Mouse (Mus musculus) thymus, postnatal 25 days (tissue): ENCODE measurements around the gene Asah2.
"Not testable (repeated sequence)": the region's sequence is repeated elsewhere in the genome, so short reads cannot be mapped to it uniquely, and the experiment has no call there.

Experiments used
- DNase-seq: peaks from one replicate; pipeline ENCODE4 v3.0.0; 2022

Asah2 gene

GRCm38 (mm10) chr19:32107771-32108306 is at the start of gene Asah2:
TSS of gene Asah2 (minus strand) at chr19:32108211.
- peak; percentile 77 for DNase-seq

- no peak for DNase-seq
Observed at GRCm38 (mm10) chr19:32157045-32157444, 49.0 kb upstream of the Asah2 start.

GRCm38 (mm10) chr19:32152529-32152928 is 44.5 kb upstream of the Asah2 start:
- no peak for DNase-seq

- no peak for DNase-seq
Observed at GRCm38 (mm10) chr19:32148710-32149109, 40.7 kb upstream of the Asah2 start.

GRCm38 (mm10) chr19:32142383-32142782 is 34.4 kb upstream of the Asah2 start:
- DNase-seq: no peak

- peak; percentile 54 for DNase-seq
Observed at GRCm38 (mm10) chr19:32138361-32139088, 30.5 kb upstream of the Asah2 start.

GRCm38 (mm10) chr19:32137904-32138303 is 29.9 kb upstream of the Asah2 start:
- DNase-seq: no peak

- DNase-seq: no peak
Observed at GRCm38 (mm10) chr19:32136888-32137625, 29.0 kb upstream of the Asah2 start.

- not testable (repeated sequence) for DNase-seq
Observed at GRCm38 (mm10) chr19:32131707-32132488, 23.9 kb upstream of the Asah2 start.

GRCm38 (mm10) chr19:32129281-32129680 is 21.3 kb upstream of the Asah2 start:
- no peak for DNase-seq

GRCm38 (mm10) chr19:32127180-32127850 is 19.3 kb upstream of the Asah2 start:
- DNase-seq: peak; percentile 35

GRCm38 (mm10) chr19:32124155-32124554 is 16.1 kb upstream of the Asah2 start:
- DNase-seq: no peak

GRCm38 (mm10) chr19:32123196-32123595 is 15.2 kb upstream of the Asah2 start:
- DNase-seq: no peak

- DNase-seq: no peak
Observed at GRCm38 (mm10) chr19:32120798-32121197, 12.8 kb upstream of the Asah2 start.

GRCm38 (mm10) chr19:32119666-32120065 is 11.7 kb upstream of the Asah2 start:
- DNase-seq: no peak

- DNase-seq: no peak
Observed at GRCm38 (mm10) chr19:32118496-32118895, 10.5 kb upstream of the Asah2 start.

- peak; percentile 23 for DNase-seq
Observed at GRCm38 (mm10) chr19:32117484-32118018, 9.5 kb upstream of the Asah2 start.

GRCm38 (mm10) chr19:32111866-32112790 is 4.1 kb upstream of the Asah2 start:
- DNase-seq: no peak

GRCm38 (mm10) chr19:32106750-32107149 is 1.3 kb downstream of the Asah2 start:
- DNase-seq: no peak

GRCm38 (mm10) chr19:32104217-32104616 is 3.8 kb downstream of the Asah2 start:
- no peak for DNase-seq

- no peak for DNase-seq
Observed at GRCm38 (mm10) chr19:32102976-32103300, 5.1 kb downstream of the Asah2 start.
